Mouse (Mus musculus): ENCODE results near the gene Nrros.
"Not testable (repeated sequence)": the region's sequence is repeated elsewhere in the genome, so short reads cannot be mapped to it uniquely, and the experiment has no call there.

Gene Nrros

GRCm38 (mm10) chr16:32114406-32114805 is 51.0 kb downstream of the Nrros start:
- no peak for DNase-seq

- DNase-seq, result no peak
Observed at GRCm38 (mm10) chr16:32113541-32114218, 51.7 kb downstream of the Nrros start.

- no peak for DNase-seq
Observed at GRCm38 (mm10) chr16:32110951-32111699, 54.3 kb downstream of the Nrros start.

GRCm38 (mm10) chr16:32108578-32108977 is 56.8 kb downstream of the Nrros start:
- DNase-seq, result no peak

GRCm38 (mm10) chr16:32108170-32108569 is 57.2 kb downstream of the Nrros start:
- DNase-seq, result no peak

GRCm38 (mm10) chr16:32107342-32108045 is 57.9 kb downstream of the Nrros start:
- DNase-seq, result no peak

- no peak for DNase-seq
Observed at GRCm38 (mm10) chr16:32105698-32106097, 59.7 kb downstream of the Nrros start.

- DNase-seq, result no peak
Observed at GRCm38 (mm10) chr16:32102295-32102694, 63.1 kb downstream of the Nrros start.

GRCm38 (mm10) chr16:32099638-32100150 is 65.7 kb downstream of the Nrros start, which contains the start of the genes Pigx and Cep19:
Pigx (minus strand) TSS chr16:32099740.
Cep19 (plus strand) TSS chr16:32099800.
- peak; percentile 89 for DNase-seq

- no peak for DNase-seq
Observed at GRCm38 (mm10) chr16:32098897-32099637, 66.3 kb downstream of the Nrros start.

- not testable (repeated sequence) for DNase-seq
Observed at GRCm38 (mm10) chr16:32097757-32098156, 67.6 kb downstream of the Nrros start.

Data from cerebellum, adult 11 months (tissue).